Mouse (Mus musculus) C2C12 (cell line): ENCODE measurements around the gene Ypel1.

Experiments
- CTCF ChIP-seq: IDR thresholded peaks from one replicate; pipeline ENCODE4 v1.5.1; 2011; ENCODE audit not compliant: control insufficient read depth, insufficient read depth, insufficient read length
- FOSL1 ChIP-seq: IDR thresholded peaks from one replicate; pipeline ENCODE4 v1.8.0; 2011; ENCODE audit warnings: mild to moderate bottlenecking, low read length; ENCODE audit not compliant: poor library complexity, insufficient read depth, severe bottlenecking
- MYOG ChIP-seq: IDR thresholded peaks from one replicate; pipeline ENCODE4 v1.6.1; 2011; ENCODE audit not compliant: control insufficient read depth, insufficient read length; ENCODE audit errors: extremely low read depth

DNA sequence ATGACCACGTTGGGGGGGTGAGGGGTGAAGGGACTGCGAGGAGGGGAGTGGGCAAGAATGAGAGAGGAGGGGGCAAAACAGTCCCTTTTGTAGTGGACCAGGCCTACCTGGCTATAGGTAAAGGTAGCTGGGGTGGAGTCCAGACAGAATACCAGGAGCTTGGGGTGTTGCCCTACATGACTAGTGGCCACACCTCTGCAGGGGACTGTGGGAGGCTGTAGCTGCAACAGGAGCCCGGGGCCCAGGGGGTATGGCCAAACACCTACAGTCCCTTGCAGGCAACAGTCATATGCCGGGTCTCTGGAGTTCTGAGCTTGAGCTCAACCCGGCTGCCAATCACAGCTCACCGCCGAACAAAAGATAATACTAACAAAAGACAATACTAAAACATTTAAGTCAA, 17.4 kb upstream of the Ypel1 start:
- TF ChIP-seq CTCF (no peak), MYOG (no peak), FOSL1 (no peak)
